Mouse (Mus musculus) liver, embryonic 14.5 days (tissue): ENCODE data around the gene Rab2b.

Experiments used
- CTCF ChIP-seq: IDR thresholded peaks from 2 replicates; pipeline ENCODE4 v1.5.1; 2016; ENCODE audit warnings: antibody characterized with exemption, low read depth, control low read depth
- EP300 ChIP-seq: IDR thresholded peaks from 2 replicates; pipeline ENCODE4 v1.6.1; 2016; ENCODE audit warnings: antibody characterized with exemption, low read depth

- no peak for TF ChIP-seq CTCF
- TF ChIP-seq EP300: no peak
These were observed 37.3 kb upstream of the Rab2b start for GRCm38 (mm10) chr14:52316441-52317225.
